Comparison of ENCODE assay signal across 15 mouse cellular contexts in the genomic region with DNA sequence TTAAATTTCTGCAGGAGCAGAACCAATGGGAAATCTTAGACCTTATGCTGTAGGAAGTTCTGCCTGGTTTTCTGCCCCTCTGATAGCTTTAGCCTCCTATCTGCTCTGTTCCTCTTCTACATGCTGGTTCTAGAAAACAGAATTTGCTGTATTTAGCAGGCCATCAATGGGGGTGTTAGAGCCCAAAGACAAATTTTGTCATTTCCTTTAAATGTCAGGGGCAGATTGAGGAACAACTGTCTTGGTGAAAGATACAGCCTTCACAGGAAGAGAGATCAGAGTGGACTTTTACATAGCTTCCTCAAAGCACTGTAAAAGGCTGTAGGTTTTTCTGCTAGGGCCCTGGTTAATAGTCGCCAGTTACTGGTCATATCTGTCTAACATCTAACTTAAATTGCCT.
"Had no signal": no experiment of that assay in that cellular context is flagged by ENCODE, and none has a peak within 500 bp of the region (broad histone marks: within the 10 kb centered on the region; RNA-seq: fewer than 3 reads in every experiment).

No protein-coding gene starts in this region.

- H3K4me3 ChIP-seq: limb, embryonic 13.5 days; megakaryocyte, embryonic 14.5 days; midbrain, embryonic 15.5 days; neural tube, embryonic 13.5 days had no signal

- H3K27ac ChIP-seq: kidney, postnatal 0 days; limb, embryonic 13.5 days; liver, embryonic 14.5 days; midbrain, embryonic 15.5 days; neural tube, embryonic 13.5 days had no signal

- H3K36me3 ChIP-seq: limb, embryonic 13.5 days; midbrain, embryonic 15.5 days; neural tube, embryonic 13.5 days had no signal

- H3K4me1 ChIP-seq: limb, embryonic 13.5 days; midbrain, embryonic 15.5 days; neural tube, embryonic 13.5 days had no signal

- ATAC-seq: lung, postnatal 0 days; midbrain, embryonic 15.5 days had no signal

- DNase-seq: kidney, adult 11 months; kidney, adult 9 months; kidney, postnatal 36 days; left cerebral cortex, postnatal 4 days; lung, adult 18-20 months; right cerebral cortex, postnatal 14 days; thymus, adult 18-20 months; thymus, postnatal 14 days had no signal
